Mouse (Mus musculus) forebrain, embryonic 11.5 days (tissue): ENCODE data around the gene Olfr958. TPM values are rescaled to one million over a fixed set of nuclear protein-coding genes. Genes with fewer than 3 reads are reported as not detected.

Source experiments
- ATAC-seq: fragments of 200-750 bp; cut with Nextera tagmentation; replicated peaks from 2 replicates; pipeline ENCODE4 v1.8.0; 2017; ENCODE audit warnings: moderate TSS enrichment; ENCODE audit not compliant: low FRiP score
- DNase-seq: peaks from one replicate; pipeline ENCODE4 v3.0.0-alpha.2; 2017; ENCODE audit warnings: low spot score
- H3K27ac ChIP-seq: fragments of 300-500 bp; sonication (generic); 2 replicates; pipeline ENCODE4 v1.5.1; 2014; ENCODE audit warnings: low read depth, low read length
- H3K27me3 ChIP-seq: fragments of 300-500 bp; sonication (generic); 2 replicates; pipeline ENCODE4 v1.6.1; 2014; ENCODE audit warnings: mild to moderate bottlenecking, low read length, mixed read lengths; ENCODE audit not compliant: control insufficient read depth, insufficient read depth
- H3K36me3 ChIP-seq: fragments of 300-500 bp; sonication (generic); 2 replicates; pipeline ENCODE4 v1.6.1; 2014; ENCODE audit warnings: mild to moderate bottlenecking, low read length, moderate library complexity, mixed read lengths; ENCODE audit not compliant: control insufficient read depth, insufficient read depth
- H3K4me1 ChIP-seq: fragments of 300-500 bp; sonication (generic); replicated peaks from 2 replicates; pipeline ENCODE4 v1.6.1; 2014; ENCODE audit warnings: low read length, mixed read lengths; ENCODE audit not compliant: control insufficient read depth, insufficient read depth
- H3K4me2 ChIP-seq: fragments of 300-500 bp; sonication (generic); 2 replicates; pipeline ENCODE4 v1.6.1; 2014; ENCODE audit warnings: low read depth, mild to moderate bottlenecking, low read length, moderate library complexity, mixed read lengths; ENCODE audit not compliant: severe bottlenecking
- H3K4me3 ChIP-seq: fragments of 300-500 bp; sonication (generic); 2 replicates; pipeline ENCODE4 v1.5.1; 2014; ENCODE audit warnings: low read depth, low read length
- H3K9ac ChIP-seq: fragments of 300-500 bp; sonication (generic); 2 replicates; pipeline ENCODE4 v1.6.1; 2014; ENCODE audit warnings: low read length
- H3K9me3 ChIP-seq: fragments of 300-500 bp; sonication (generic); 2 replicates; pipeline ENCODE4 v1.6.1; 2016; ENCODE audit warnings: low read length, mixed read lengths; ENCODE audit not compliant: control insufficient read depth
- WGBS: fragments of 180-500 bp; shearing (Covaris S2); extraction: QIAGEN DNeasy Blood & Tissue Kit; methylation state at CpG from one replicate; pipeline ENCODE4 v1.1.7; 2014; 5-methylcytosine and 5-hydroxymethylcytosine counted together
- polyA plus RNA-seq: library from polyadenylated mRNA; unstranded; fragments of >200 nt; fragmentation: Nextera tagmentation; extraction: Ambion mirVana; gene quantifications from 2 replicates; pipeline ENCODE4 v1.2.1, GENCODE M21; 2014

The Olfr958 gene
- polyA plus RNA-seq, 1 experiment from 2014 or later: not detected

- H3K4me1 ChIP-seq: no peaks in the 10 kb centered on the region
- H3K4me3 ChIP-seq: no peak overlapping the region
- ATAC-seq (no peak), DNase-seq (no peak)
- no peak overlapping the region for H3K4me2 ChIP-seq
- no peak overlapping the region for H3K9ac ChIP-seq
- H3K9me3 ChIP-seq: no peaks in the 10 kb centered on the region
- WGBS: 80% methylated on average over 1 of the region's 1 CpGs
- no peaks in the 10 kb centered on the region for H3K36me3 ChIP-seq
- H3K27ac ChIP-seq: no peak overlapping the region
- H3K27me3 ChIP-seq: no peaks in the 10 kb centered on the region
Observed at GRCm38 (mm10) chr9:39523616-39524285, 30.1 kb downstream of the Olfr958 start.

- no peak overlapping the region for H3K4me2 ChIP-seq
- no peak overlapping the region for H3K27ac ChIP-seq
Observed at GRCm38 (mm10) chr9:39518595-39518994, 35.3 kb downstream of the Olfr958 start.

GRCm38 (mm10) chr9:39515531-39515930 lies 38.3 kb downstream of the Olfr958 start, which contains the start of gene Olfr957:
Olfr957 (minus strand) TSS chr9:39515809.
- H3K27ac ChIP-seq: no peak within 1 kb of the TSS
- H3K4me2 ChIP-seq: no peak within 1 kb of the TSS
- H3K27me3 ChIP-seq: no peaks in the 10 kb centered on the region
- DNase-seq (no peak), ATAC-seq (no peak)
- 80% methylated on average over 3 of the region's 3 CpGs for WGBS
- H3K4me3 ChIP-seq: no peak within 1 kb of the TSS
- no peaks in the 10 kb centered on the region for H3K4me1 ChIP-seq
- no peaks in the 10 kb centered on the region for H3K9me3 ChIP-seq
- H3K36me3 ChIP-seq: no peaks in the 10 kb centered on the region
- no peak within 1 kb of the TSS for H3K9ac ChIP-seq

More at GRCm38 (mm10) chr9:39518595-39518994, 35.3 kb downstream of the Olfr958 start:
- Histone ChIP-seq H3K36me3 (no peaks in the 10 kb centered on the region), H3K4me1 (no peaks in the 10 kb centered on the region), H3K9ac (no peak overlapping the region), H3K9me3 (no peaks in the 10 kb centered on the region), H3K27me3 (no peaks in the 10 kb centered on the region), H3K4me3 (no peak overlapping the region)
- DNase-seq (no peak), ATAC-seq (no peak)

DNA sequence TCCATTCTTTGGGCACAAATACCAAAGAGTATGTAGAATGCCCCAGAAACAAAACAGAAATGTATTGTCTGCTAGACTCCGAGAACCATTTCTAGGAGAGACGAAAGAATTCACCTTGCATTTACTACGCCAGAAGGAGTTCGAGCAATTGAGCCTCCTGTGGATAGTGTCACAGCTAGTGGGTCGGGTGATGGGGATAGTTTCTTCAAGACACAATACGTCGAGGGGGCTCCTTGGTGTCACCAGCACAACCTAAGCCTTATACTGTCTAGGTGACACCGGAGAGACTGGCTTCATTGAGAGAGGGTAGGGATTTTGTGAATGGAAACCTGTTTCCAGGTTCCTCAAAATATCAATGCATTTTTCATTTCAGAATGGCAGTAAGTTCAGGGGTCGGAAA lies 44.4 kb downstream of the Olfr958 start:
- 80% methylated on average over 9 of the region's 9 CpGs for WGBS
- ATAC-seq: no peak
- no peak for DNase-seq

GRCm38 (mm10) chr9:39508998-39509397 lies 44.9 kb downstream of the Olfr958 start:
- peak; percentile 74 for DNase-seq
- 0 out of 2 replicates have a peak, but pooled peaks have one; percentile 63 for ATAC-seq
- Histone ChIP-seq H3K4me2 (no peak overlapping the region), H3K4me1 (no peaks in the 10 kb centered on the region), H3K27me3 (no peaks in the 10 kb centered on the region), H3K27ac (no peak overlapping the region), H3K4me3 (no peak overlapping the region), H3K9me3 (no peaks in the 10 kb centered on the region), H3K36me3 (no peaks in the 10 kb centered on the region), H3K9ac (no peak overlapping the region)
- 13% methylated on average over 6 of the region's 6 CpGs for WGBS

More for the DNA sequence above, 44.4 kb downstream of the Olfr958 start:
- no peaks in the 10 kb centered on the region for H3K4me1 ChIP-seq
- H3K4me2 ChIP-seq: no peak overlapping the region
- no peaks in the 10 kb centered on the region for H3K9me3 ChIP-seq
- H3K9ac ChIP-seq: no peak overlapping the region
- no peak overlapping the region for H3K27ac ChIP-seq
- no peaks in the 10 kb centered on the region for H3K36me3 ChIP-seq
- no peaks in the 10 kb centered on the region for H3K27me3 ChIP-seq
- H3K4me3 ChIP-seq: no peak overlapping the region

Other genes with a start within 250 kb of the Olfr958 start
- gene Olfr948, start 228.0 kb downstream of the Olfr958 start, polyA plus RNA-seq: not detected in 2 replicates
- gene Olfr951, start 166.6 kb downstream of the Olfr958 start, polyA plus RNA-seq: not detected in 2 replicates
- gene Olfr952, start 126.9 kb downstream of the Olfr958 start, polyA plus RNA-seq: not detected in 2 replicates
- not detected in 2 replicates for gene Olfr954, start 97.4 kb downstream of the Olfr958 start, polyA plus RNA-seq
- gene Olfr955, start 82.1 kb downstream of the Olfr958 start, polyA plus RNA-seq: not detected in 2 replicates
- not detected in 2 replicates for gene Olfr44, start 60.1 kb downstream of the Olfr958 start, polyA plus RNA-seq
- not detected in 2 replicates for gene Olfr957, start 38.2 kb downstream of the Olfr958 start, polyA plus RNA-seq
- gene Olfr959, start 21.5 kb upstream of the Olfr958 start, polyA plus RNA-seq: not detected in 2 replicates
- 16.0 and 17.4 TPM in 2 replicates for gene AW551984, start 50.3 kb upstream of the Olfr958 start, polyA plus RNA-seq
- gene Olfr148, start 56.6 kb upstream of the Olfr958 start, polyA plus RNA-seq: not detected in 2 replicates
- not detected in 2 replicates for gene Olfr960, start 67.3 kb upstream of the Olfr958 start, polyA plus RNA-seq
- not detected in 2 replicates for gene Olfr961, start 91.0 kb upstream of the Olfr958 start, polyA plus RNA-seq
- not detected in 2 replicates for gene Olfr963, start 113.2 kb upstream of the Olfr958 start, polyA plus RNA-seq
- not detected in 2 replicates for gene Olfr149, start 153.1 kb upstream of the Olfr958 start, polyA plus RNA-seq
- gene Olfr965, start 157.3 kb upstream of the Olfr958 start, polyA plus RNA-seq: not detected in 2 replicates
- not detected in 2 replicates for gene Olfr150, start 176.9 kb upstream of the Olfr958 start, polyA plus RNA-seq
- not detected in 2 replicates for gene Olfr967, start 192.2 kb upstream of the Olfr958 start, polyA plus RNA-seq
- gene Olfr968, start 229.2 kb upstream of the Olfr958 start, polyA plus RNA-seq: not detected in 2 replicates
- gene Olfr969, start 236.9 kb upstream of the Olfr958 start, polyA plus RNA-seq: not detected in 2 replicates